Mouse (Mus musculus) hindbrain, embryonic 10.5 days (tissue): Measurements from ENCODE around the gene Ampd2. TPM values are rescaled to one million over a fixed set of nuclear protein-coding genes. Genes with fewer than 3 reads are reported as not detected.

Experiments used
- DNase-seq: peaks from one replicate; pipeline ENCODE4 v3.0.0-alpha.2; 2017; ENCODE audit warnings: low spot score
- H3K27ac ChIP-seq: fragments of 300-500 bp; sonication (generic); 2 replicates; pipeline ENCODE4 v1.5.1; 2016; ENCODE audit warnings: mild to moderate bottlenecking, moderate library complexity
- H3K27me3 ChIP-seq: fragments of 300-500 bp; sonication (generic); 2 replicates; pipeline ENCODE4 v1.6.1; 2016; ENCODE audit warnings: mild to moderate bottlenecking; ENCODE audit not compliant: poor library complexity, insufficient read depth, severe bottlenecking
- H3K36me3 ChIP-seq: fragments of 300-500 bp; sonication (generic); 2 replicates; pipeline ENCODE4 v1.6.1; 2016; ENCODE audit warnings: mild to moderate bottlenecking, moderate library complexity
- H3K4me1 ChIP-seq: fragments of 300-500 bp; sonication (generic); replicated peaks from 2 replicates; pipeline ENCODE4 v1.6.1; 2016; ENCODE audit warnings: mild to moderate bottlenecking
- H3K4me3 ChIP-seq: fragments of 300-500 bp; sonication (generic); 2 replicates; pipeline ENCODE4 v1.5.1; 2016; ENCODE audit warnings: mild to moderate bottlenecking, moderate library complexity
- H3K9me3 ChIP-seq: fragments of 300-500 bp; sonication (generic); 2 replicates; pipeline ENCODE4 v1.6.1; 2016; ENCODE audit warnings: mild to moderate bottlenecking, moderate library complexity
- WGBS: fragments of 180-500 bp; shearing (Covaris S2); methylation state at CpG from one replicate; pipeline ENCODE4 v1.1.7; 2016; 5-methylcytosine and 5-hydroxymethylcytosine counted together
- polyA plus RNA-seq: library from polyadenylated mRNA; unstranded; fragments of >200 nt; fragmentation: Nextera tagmentation; extraction: Ambion mirVana; gene quantifications from 2 replicates; pipeline ENCODE4 v1.2.1, GENCODE M21; 2016

The Ampd2 gene
- polyA plus RNA-seq, 1 experiment from 2014 or later, result 53.3 TPM

GRCm38 (mm10) chr3:108082251-108082875 lies 4.1 kb downstream of the Ampd2 start:
- Histone ChIP-seq H3K27ac (peak overlapping the region; percentile 65), H3K36me3 (peaks cover 35% of the 10 kb centered on the region), H3K9me3 (no peaks in the 10 kb centered on the region), H3K27me3 (peaks cover 2% of the 10 kb centered on the region; the same call in 1 of the 2 replicates), H3K4me1 (peaks cover 68% of the 10 kb centered on the region), H3K4me3 (peak overlapping the region; percentile 18)
- WGBS, result 67% methylated on average over 1 of the region's 1 CpGs
- DNase-seq, result no peak

GRCm38 (mm10) chr3:108081681-108082080 lies 4.8 kb downstream of the Ampd2 start:
- 73% methylated on average over 4 of the region's 4 CpGs for WGBS
- peaks cover 42% of the 10 kb centered on the region for H3K36me3 ChIP-seq
- DNase-seq, result no peak
- peak overlapping the region; percentile 65 for H3K27ac ChIP-seq
- peak overlapping the region; percentile 18; the same call in 1 of the 2 replicates for H3K4me3 ChIP-seq
- H3K4me1 ChIP-seq, result peaks cover 61% of the 10 kb centered on the region
- H3K27me3 ChIP-seq, result no peaks in the 10 kb centered on the region
- H3K9me3 ChIP-seq, result no peaks in the 10 kb centered on the region

GRCm38 (mm10) chr3:108076836-108077235 lies 9.6 kb downstream of the Ampd2 start:
- no peak overlapping the region for H3K4me3 ChIP-seq
- H3K27me3 ChIP-seq, result no peaks in the 10 kb centered on the region
- no peaks in the 10 kb centered on the region for H3K9me3 ChIP-seq
- DNase-seq, result no peak
- H3K4me1 ChIP-seq, result peaks cover 21% of the 10 kb centered on the region
- peaks cover 86% of the 10 kb centered on the region for H3K36me3 ChIP-seq
- no peak overlapping the region for H3K27ac ChIP-seq
- 94% methylated on average over 9 of the region's 9 CpGs for WGBS

- Histone ChIP-seq H3K4me3 (no peak overlapping the region), H3K9me3 (no peaks in the 10 kb centered on the region), H3K4me1 (peaks cover 8% of the 10 kb centered on the region), H3K27ac (peak overlapping the region; percentile 45; the same call in 1 of the 2 replicates), H3K27me3 (no peaks in the 10 kb centered on the region), H3K36me3 (peaks cover 58% of the 10 kb centered on the region)
- no peak for DNase-seq
- 81% methylated on average over 10 of the region's 10 CpGs for WGBS
Observed at GRCm38 (mm10) chr3:108072983-108073569, 13.4 kb downstream of the Ampd2 start.

GRCm38 (mm10) chr3:108070295-108071293 lies 15.9 kb downstream of the Ampd2 start:
- no peak overlapping the region for H3K27ac ChIP-seq
- no peak overlapping the region for H3K4me3 ChIP-seq
- H3K36me3 ChIP-seq, result peaks cover 33% of the 10 kb centered on the region
- 68% methylated on average over 10 of the region's 10 CpGs for WGBS
- no peaks in the 10 kb centered on the region for H3K9me3 ChIP-seq
- H3K27me3 ChIP-seq, result no peaks in the 10 kb centered on the region
- DNase-seq, result peak; percentile 70
- peaks cover 8% of the 10 kb centered on the region for H3K4me1 ChIP-seq

GRCm38 (mm10) chr3:108069231-108069870 lies 17.1 kb downstream of the Ampd2 start:
- WGBS, result 80% methylated on average over 13 of the region's 13 CpGs
- H3K9me3 ChIP-seq, result no peaks in the 10 kb centered on the region
- no peak overlapping the region for H3K4me3 ChIP-seq
- no peaks in the 10 kb centered on the region for H3K27me3 ChIP-seq
- DNase-seq, result no peak
- peaks cover 7% of the 10 kb centered on the region for H3K4me1 ChIP-seq
- H3K27ac ChIP-seq, result no peak overlapping the region
- peaks cover 21% of the 10 kb centered on the region for H3K36me3 ChIP-seq

GRCm38 (mm10) chr3:108068826-108069225 lies 17.6 kb downstream of the Ampd2 start:
- WGBS, result 32% methylated on average over 1 of the region's 1 CpGs
- Histone ChIP-seq H3K36me3 (peaks cover 16% of the 10 kb centered on the region), H3K4me3 (no peak overlapping the region), H3K4me1 (peaks cover 4% of the 10 kb centered on the region; the same call in 1 of the 2 replicates), H3K9me3 (no peaks in the 10 kb centered on the region), H3K27ac (no peak overlapping the region), H3K27me3 (no peaks in the 10 kb centered on the region)
- no peak for DNase-seq

- 74% methylated on average over 6 of the region's 6 CpGs for WGBS
Observed at GRCm38 (mm10) chr3:108067370-108067934, 19.0 kb downstream of the Ampd2 start.

GRCm38 (mm10) chr3:108065551-108065950 lies 20.9 kb downstream of the Ampd2 start:
- H3K9me3 ChIP-seq, result no peaks in the 10 kb centered on the region
- peaks cover 2% of the 10 kb centered on the region; the same call in 1 of the 2 replicates for H3K4me1 ChIP-seq
- no peaks in the 10 kb centered on the region for H3K36me3 ChIP-seq
- 83% methylated on average over 9 of the region's 9 CpGs for WGBS
- H3K27ac ChIP-seq, result no peak overlapping the region
- no peak for DNase-seq
- no peak overlapping the region for H3K4me3 ChIP-seq
- no peaks in the 10 kb centered on the region for H3K27me3 ChIP-seq

More at GRCm38 (mm10) chr3:108067370-108067934, 19.0 kb downstream of the Ampd2 start:
- Histone ChIP-seq H3K4me1 (no peaks in the 10 kb centered on the region), H3K27ac (no peak overlapping the region), H3K9me3 (no peaks in the 10 kb centered on the region), H3K27me3 (no peaks in the 10 kb centered on the region), H3K36me3 (peaks cover 4% of the 10 kb centered on the region; the same call in 1 of the 2 replicates), H3K4me3 (no peak overlapping the region)
- DNase-seq, result no peak

- 78% methylated on average over 4 of the region's 4 CpGs for WGBS
- Histone ChIP-seq H3K27me3 (no peaks in the 10 kb centered on the region), H3K9me3 (no peaks in the 10 kb centered on the region), H3K4me1 (peaks cover 2% of the 10 kb centered on the region; the same call in 1 of the 2 replicates), H3K36me3 (no peaks in the 10 kb centered on the region), H3K27ac (peak overlapping the region; percentile 16; the same call in 1 of the 2 replicates), H3K4me3 (no peak overlapping the region)
- no peak for DNase-seq
Observed at GRCm38 (mm10) chr3:108064672-108065071, 21.8 kb downstream of the Ampd2 start.

GRCm38 (mm10) chr3:108062648-108063047 lies 23.8 kb downstream of the Ampd2 start:
- H3K9me3 ChIP-seq, result no peaks in the 10 kb centered on the region
- H3K36me3 ChIP-seq, result no peaks in the 10 kb centered on the region
- no peak for DNase-seq
- H3K4me1 ChIP-seq, result peaks cover 2% of the 10 kb centered on the region; the same call in 1 of the 2 replicates
- H3K27me3 ChIP-seq, result no peaks in the 10 kb centered on the region
- 85% methylated on average over 8 of the region's 8 CpGs for WGBS
- H3K27ac ChIP-seq, result no peak overlapping the region
- no peak overlapping the region for H3K4me3 ChIP-seq

GRCm38 (mm10) chr3:108061420-108061819 lies 25.0 kb downstream of the Ampd2 start:
- no peaks in the 10 kb centered on the region for H3K36me3 ChIP-seq
- WGBS, result 29% methylated on average over 7 of the region's 7 CpGs

More at GRCm38 (mm10) chr3:108061420-108061819, 25.0 kb downstream of the Ampd2 start:
- Histone ChIP-seq H3K27ac (no peak overlapping the region), H3K9me3 (no peaks in the 10 kb centered on the region), H3K4me3 (0 out of 2 replicates have a peak overlapping the region, but pooled peaks have one; percentile 20), H3K4me1 (peaks cover 2% of the 10 kb centered on the region; the same call in 1 of the 2 replicates), H3K27me3 (no peaks in the 10 kb centered on the region)
- DNase-seq, result peak; percentile 38
